Comparison of ENCODE assay signal across 27 mouse cellular contexts in the genomic region with DNA sequence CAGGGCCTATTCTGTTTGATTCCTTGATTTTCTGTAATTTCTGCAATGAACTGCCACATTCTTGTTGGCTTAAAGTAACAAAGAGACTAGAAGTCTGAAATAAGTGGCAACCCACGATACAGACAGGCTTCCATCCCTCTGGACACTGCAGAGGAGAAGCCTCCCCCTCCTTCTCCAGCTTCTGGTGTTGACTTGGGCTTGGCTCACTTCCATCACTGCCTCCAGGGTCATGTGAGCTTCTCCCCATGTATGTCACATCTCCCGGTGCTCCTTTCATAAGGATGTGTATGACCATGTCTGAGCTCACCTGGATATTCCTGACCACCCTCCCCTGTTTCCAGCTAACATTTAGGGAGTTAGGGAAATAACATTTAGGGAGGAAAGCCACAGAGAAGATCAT.
A peak's percentile ranks its signal among the peaks of the same experiment; 100 is the strongest.
DNase-seq lines count a peak whose midpoint lies in the region; ATAC-seq lines count a peak whose summit lies in the region.
"Had no signal": no experiment of that assay in that cellular context is flagged by ENCODE, and none has a peak within 500 bp of the region (broad histone marks: within the 10 kb centered on the region; RNA-seq: fewer than 3 reads in every experiment).

No protein-coding gene starts in this region.

- no peak overlapping the region for H3K4me3 ChIP-seq in heart, embryonic 15.5 days
- H3K4me3 ChIP-seq in heart, embryonic 12.5 days, result no peak overlapping the region
- no peak overlapping the region for H3K4me3 ChIP-seq in kidney, embryonic 16.5 days (ENCODE audit: low read length)
- no peak overlapping the region for H3K4me3 ChIP-seq in kidney, embryonic 14.5 days (ENCODE audit: low read length)
- H3K4me3 ChIP-seq: forebrain, embryonic 12.5 days; limb, embryonic 10.5 days; limb, embryonic 15.5 days; liver, embryonic 13.5 days; neural tube, embryonic 15.5 days; stomach, embryonic 15.5 days had no signal

- H3K27ac ChIP-seq in heart, embryonic 15.5 days, result peak overlapping the region; percentile 10; the same call in 1 of the 2 replicates
- H3K27ac ChIP-seq in heart, embryonic 12.5 days (ENCODE audit: poor library complexity, severe bottlenecking), result no peak overlapping the region
- 0 out of 2 replicates have a peak overlapping the region, but pooled peaks have one; percentile 15 for H3K27ac ChIP-seq in kidney, embryonic 16.5 days (ENCODE audit: low read length)
- H3K27ac ChIP-seq in kidney, embryonic 14.5 days (ENCODE audit: low read depth, low read length), result no peak overlapping the region
- H3K27ac ChIP-seq: forebrain, embryonic 12.5 days; hindbrain, embryonic 14.5 days; kidney, postnatal 0 days; limb, embryonic 10.5 days; limb, embryonic 15.5 days; liver, embryonic 13.5 days; macrophage; neural tube, embryonic 15.5 days; stomach, embryonic 15.5 days had no signal

- WGBS in heart, embryonic 15.5 days, result 20% methylated on average over 2 of the region's 2 CpGs
- WGBS in heart, embryonic 12.5 days, result 22% methylated on average over 2 of the region's 2 CpGs
- WGBS in kidney, embryonic 16.5 days, result 49% methylated on average over 2 of the region's 2 CpGs
- WGBS in kidney, embryonic 14.5 days, result 57% methylated on average over 2 of the region's 2 CpGs

- H3K36me3 ChIP-seq in heart, embryonic 15.5 days, result no peaks in the 10 kb centered on the region
- no peaks in the 10 kb centered on the region for H3K36me3 ChIP-seq in heart, embryonic 12.5 days
- H3K36me3 ChIP-seq in kidney, embryonic 16.5 days (ENCODE audit: insufficient read depth, low read length), result no peaks in the 10 kb centered on the region
- H3K36me3 ChIP-seq in kidney, embryonic 14.5 days (ENCODE audit: control insufficient read depth, insufficient read depth, low read length), result no peaks in the 10 kb centered on the region
- H3K36me3 ChIP-seq: forebrain, embryonic 12.5 days; limb, embryonic 10.5 days; limb, embryonic 15.5 days; liver, embryonic 13.5 days; neural tube, embryonic 15.5 days; stomach, embryonic 15.5 days had no signal

- ATAC-seq in heart, embryonic 15.5 days (replicated peaks; ENCODE audit: insufficient number of reproducible peaks, insufficient read depth, low FRiP score, low read depth), result no peak
- ATAC-seq in heart, embryonic 12.5 days (ENCODE audit: insufficient number of reproducible peaks, low FRiP score), result no peak
- ATAC-seq in kidney, embryonic 16.5 days (ENCODE audit: low FRiP score, low TSS enrichment), result no peak
- ATAC-seq in kidney, embryonic 14.5 days (ENCODE audit: low FRiP score, low TSS enrichment), result no peak
- ATAC-seq in megakaryocyte, adult 5-6 weeks (ENCODE audit: poor library complexity, severe bottlenecking), result no peak
- ATAC-seq: forebrain, postnatal 0 days; Patski had no signal

- peak; percentile 49 for DNase-seq in lung, postnatal 10 days
- no peak for DNase-seq in lung, adult 18-20 months
- peak; percentile 16 for DNase-seq in yolk sac, embryonic 10.5 days (ENCODE audit: low spot score)
- DNase-seq: cerebellum, adult 2 months; cerebellum, postnatal 14 days; forebrain, postnatal 0 days; gastrocnemius, postnatal 10 days; layer of hippocampus, adult 9-11 months; liver, embryonic 13.5 days; lung, adult 2 months; midbrain, embryonic 14.5 days; retina, postnatal 1 day; right cerebral cortex, postnatal 14 days had no signal

- peaks cover 41% of the 10 kb centered on the region for H3K4me1 ChIP-seq in heart, embryonic 15.5 days (replicated peaks)
- H3K4me1 ChIP-seq in heart, embryonic 12.5 days (replicated peaks), result peaks cover 59% of the 10 kb centered on the region
- H3K4me1 ChIP-seq in kidney, embryonic 16.5 days (ENCODE audit: insufficient read depth, low read length), result peaks cover 11% of the 10 kb centered on the region; the same call in 1 of the 2 replicates
- peaks cover 13% of the 10 kb centered on the region; the same call in 1 of the 2 replicates for H3K4me1 ChIP-seq in kidney, embryonic 14.5 days (ENCODE audit: control insufficient read depth, insufficient read depth, low read length)
- H3K4me1 ChIP-seq: forebrain, embryonic 12.5 days; liver, embryonic 13.5 days had no signal

- H3K4me2 ChIP-seq in heart, embryonic 15.5 days, result no peak overlapping the region
- no peak overlapping the region for H3K4me2 ChIP-seq in heart, embryonic 12.5 days
- H3K4me2 ChIP-seq in kidney, embryonic 16.5 days (replicated peaks; ENCODE audit: low read depth, low read length), result no peak overlapping the region
- no peak overlapping the region for H3K4me2 ChIP-seq in kidney, embryonic 14.5 days (replicated peaks; ENCODE audit: low read depth, low read length)
- H3K4me2 ChIP-seq: forebrain, embryonic 12.5 days; hindbrain, embryonic 14.5 days; limb, embryonic 15.5 days; liver, embryonic 13.5 days; neural tube, embryonic 15.5 days; stomach, embryonic 15.5 days had no signal

- no peaks in the 10 kb centered on the region for H3K27me3 ChIP-seq in heart, embryonic 15.5 days
- no peaks in the 10 kb centered on the region for H3K27me3 ChIP-seq in heart, embryonic 12.5 days (replicated peaks)
- no peaks in the 10 kb centered on the region for H3K27me3 ChIP-seq in kidney, embryonic 16.5 days (ENCODE audit: insufficient read depth, low read length)
- H3K27me3 ChIP-seq in kidney, embryonic 14.5 days (ENCODE audit: control insufficient read depth, insufficient read depth, low read length), result no peaks in the 10 kb centered on the region
- H3K27me3 ChIP-seq: forebrain, embryonic 12.5 days; limb, embryonic 15.5 days; liver, embryonic 13.5 days; neural tube, embryonic 15.5 days; stomach, embryonic 15.5 days had no signal

- no peaks in the 10 kb centered on the region for H3K9me3 ChIP-seq in heart, embryonic 15.5 days (replicated peaks)
- no peaks in the 10 kb centered on the region for H3K9me3 ChIP-seq in heart, embryonic 12.5 days (replicated peaks)
- no peaks in the 10 kb centered on the region for H3K9me3 ChIP-seq in kidney, embryonic 16.5 days (ENCODE audit: low read length)
- no peaks in the 10 kb centered on the region for H3K9me3 ChIP-seq in kidney, embryonic 14.5 days (ENCODE audit: control insufficient read depth, low read length)
- H3K9me3 ChIP-seq: forebrain, embryonic 12.5 days; limb, embryonic 10.5 days; limb, embryonic 15.5 days; liver, embryonic 13.5 days; neural tube, embryonic 15.5 days; stomach, embryonic 15.5 days had no signal

- no peak overlapping the region for H3K9ac ChIP-seq in heart, embryonic 15.5 days
- no peak overlapping the region for H3K9ac ChIP-seq in heart, embryonic 12.5 days
- H3K9ac ChIP-seq in kidney, embryonic 16.5 days (replicated peaks; ENCODE audit: low read length), result no peak overlapping the region
- H3K9ac ChIP-seq in kidney, embryonic 14.5 days (ENCODE audit: low read depth, low read length), result no peak overlapping the region
- H3K9ac ChIP-seq: forebrain, embryonic 12.5 days; forebrain, postnatal 0 days; hindbrain, embryonic 14.5 days; limb, embryonic 15.5 days; liver, embryonic 13.5 days; neural tube, embryonic 15.5 days; stomach, embryonic 15.5 days had no signal

Comparison
In these comparisons a context has a peak if more than half of its experiments do, and no peak if none do; other contexts are left out.
1. H3K27ac ChIP-seq: peak in heart, embryonic 15.5 days (single experiment) and kidney, embryonic 16.5 days (single experiment); none in heart, embryonic 12.5 days (single experiment) and kidney, embryonic 14.5 days (single experiment).
2. DNase-seq: peak in lung, postnatal 10 days (single experiment) and yolk sac, embryonic 10.5 days (single experiment); none in lung, adult 18-20 months (0 of 2).